ENCODE assay signal across 9 mouse cellular contexts in genomic region chr16:91689791-91690190, GRCm38 (mm10). TPM values are rescaled to one million over a fixed set of nuclear protein-coding genes. Genes with fewer than 3 reads are reported as not detected.
DNase-seq lines count a peak whose midpoint lies in the region; ATAC-seq and TF ChIP-seq lines count a peak whose summit lies in the region.
"Had no signal": no experiment of that assay in that cellular context is flagged by ENCODE, and none has a peak within 500 bp of the region (broad histone marks: within the 10 kb centered on the region; RNA-seq: fewer than 3 reads in every experiment).

No protein-coding gene starts in this region.

- no peaks in the 10 kb centered on the region; the same call in 1 of the 2 replicates for H3K36me3 ChIP-seq in forebrain, embryonic 11.5 days (ENCODE audit: control insufficient read depth, insufficient read depth, low read length)
- peaks cover 20% of the 10 kb centered on the region for H3K36me3 ChIP-seq in forebrain, postnatal 0 days (ENCODE audit: insufficient read depth)
- peaks cover 54% of the 10 kb centered on the region for H3K36me3 ChIP-seq in megakaryocyte, embryonic 14.5 days (replicated peaks; ENCODE audit: low read length)

- no peak for DNase-seq in forebrain, embryonic 11.5 days (ENCODE audit: low spot score)
- no peak for DNase-seq in forebrain, postnatal 0 days
- DNase-seq in induced T-regulatory cell, adult 2 months (ENCODE audit: low read depth), result peak; percentile 30
- DNase-seq in naive thymus-derived CD4-positive, alpha-beta T cell, adult 2 months (ENCODE audit: low read depth), result peak; percentile 37
- DNase-seq in ovary, postnatal 36 days (ENCODE audit: low spot score), result no peak
- DNase-seq in cerebellum, adult 8-10 months, result no peak
- DNase-seq: B cell, adult 2 months had no signal

- 0 out of 2 replicates have a peak, but pooled peaks cover 3% of the 10 kb centered on the region for H3K4me1 ChIP-seq in forebrain, embryonic 11.5 days (replicated peaks; ENCODE audit: control insufficient read depth, insufficient read depth, low read length)
- H3K4me1 ChIP-seq in forebrain, postnatal 0 days (ENCODE audit: insufficient read depth), result no peaks in the 10 kb centered on the region
- peaks cover 37% of the 10 kb centered on the region for H3K4me1 ChIP-seq in megakaryocyte, embryonic 14.5 days

- H3K4me3 ChIP-seq in forebrain, embryonic 11.5 days (ENCODE audit: low read depth, low read length), result no peak overlapping the region
- no peak overlapping the region for H3K4me3 ChIP-seq in forebrain, postnatal 0 days (ENCODE audit: low read depth, low read length)
- H3K4me3 ChIP-seq in megakaryocyte, embryonic 14.5 days (replicated peaks), result peak overlapping the region; percentile 83

- no peaks in the 10 kb centered on the region for H3K9me3 ChIP-seq in forebrain, embryonic 11.5 days (ENCODE audit: control insufficient read depth, low read length)
- H3K9me3 ChIP-seq in forebrain, postnatal 0 days (ENCODE audit: low read length), result no peaks in the 10 kb centered on the region
- no peaks in the 10 kb centered on the region for H3K9me3 ChIP-seq in megakaryocyte, embryonic 14.5 days

- no peaks in the 10 kb centered on the region for H3K27me3 ChIP-seq in forebrain, embryonic 11.5 days (ENCODE audit: control insufficient read depth, insufficient read depth, low read length)
- no peaks in the 10 kb centered on the region for H3K27me3 ChIP-seq in forebrain, postnatal 0 days (ENCODE audit: insufficient read depth, low read length)
- H3K27me3 ChIP-seq in megakaryocyte, embryonic 14.5 days (replicated peaks), result peaks cover 3% of the 10 kb centered on the region

- ATAC-seq in forebrain, embryonic 11.5 days (replicated peaks; ENCODE audit: low FRiP score), result no peak
- no peak for ATAC-seq in forebrain, postnatal 0 days
- no peak for ATAC-seq in megakaryocyte, adult 5-6 weeks (ENCODE audit: poor library complexity, severe bottlenecking)

- WGBS in forebrain, embryonic 11.5 days, result 47% methylated on average over 7 of the region's 7 CpGs
- WGBS in forebrain, postnatal 0 days, result 35% methylated on average over 7 of the region's 7 CpGs

- no peak overlapping the region for H3K27ac ChIP-seq in forebrain, embryonic 11.5 days (ENCODE audit: low read depth, low read length)
- no peak overlapping the region for H3K27ac ChIP-seq in forebrain, postnatal 0 days (ENCODE audit: low read depth, low read length)

- TF ChIP-seq CTCF in forebrain, postnatal 0 days (IDR thresholded peaks at IDR 0.05; ENCODE audit: low read depth), result no peak

- peak overlapping the region; percentile 73; the same call in 1 of the 2 replicates for H3K4me2 ChIP-seq in forebrain, embryonic 11.5 days (ENCODE audit: low read depth, low read length, severe bottlenecking)
- H3K4me2 ChIP-seq in forebrain, postnatal 0 days (ENCODE audit: low read depth), result no peak overlapping the region

- H3K9ac ChIP-seq in forebrain, embryonic 11.5 days (ENCODE audit: low read length), result peak overlapping the region; percentile 3; the same call in 1 of the 2 replicates
- no peak overlapping the region for H3K9ac ChIP-seq in forebrain, postnatal 0 days

RNA-seq across cellular contexts. Expression of gene Donson, which starts 1.2 kb away (rescaled TPM):
- polyA plus RNA-seq in forebrain, embryonic 11.5 days (2014; fragmentation: Nextera tagmentation; extraction: Ambion mirVana), result 42.1 and 42.7 TPM in 2 replicates
- 21.9 and 25.8 TPM in 2 replicates for total RNA-seq in forebrain, postnatal 0 days (2014; rRNA removed)
- polyA plus RNA-seq in forebrain, postnatal 0 days (2015; fragmentation: Nextera tagmentation; extraction: Ambion mirVana), result 9.8 and 12.3 TPM in 2 replicates
- 4.6 and 11.1 TPM in 2 replicates for polyA plus RNA-seq in megakaryocyte, embryonic 14.5 days (2012; ENCODE audit: insufficient read depth, low replicate concordance)
- 17.8 and 32.6 TPM in 2 replicates for total RNA-seq in megakaryocyte, adult 5-6 weeks (2015)
- 23.5 and 50.1 TPM in 2 replicates for total RNA-seq in megakaryocyte, adult 5-6 weeks (2017)

RNA-seq across cellular contexts. Expression of gene Cryzl1, which starts 39.0 kb away (rescaled TPM):
- polyA plus RNA-seq in forebrain, embryonic 11.5 days (2014; fragmentation: Nextera tagmentation; extraction: Ambion mirVana), result 73.6 and 83.6 TPM in 2 replicates
- total RNA-seq in forebrain, postnatal 0 days (2014; rRNA removed), result 62.5 and 69.5 TPM in 2 replicates
- polyA plus RNA-seq in forebrain, postnatal 0 days (2015; fragmentation: Nextera tagmentation; extraction: Ambion mirVana), result 94.8 and 97.1 TPM in 2 replicates
- 9.9 TPM in 1 of 2 replicates, not detected in the other for polyA plus RNA-seq in megakaryocyte, embryonic 14.5 days (2012; ENCODE audit: insufficient read depth, low replicate concordance)
- 61.0 and 73.7 TPM in 2 replicates for total RNA-seq in megakaryocyte, adult 5-6 weeks (2015)
- 66.0 and 69.4 TPM in 2 replicates for total RNA-seq in megakaryocyte, adult 5-6 weeks (2017)

RNA-seq across cellular contexts. Expression of gene Itsn1, which starts 39.3 kb away (rescaled TPM):
- 55.2 and 60.2 TPM in 2 replicates for polyA plus RNA-seq in forebrain, embryonic 11.5 days (2014; fragmentation: Nextera tagmentation; extraction: Ambion mirVana)
- total RNA-seq in forebrain, postnatal 0 days (2014; rRNA removed), result 79.2 and 90.5 TPM in 2 replicates
- 30.1 and 43.5 TPM in 2 replicates for polyA plus RNA-seq in forebrain, postnatal 0 days (2015; fragmentation: Nextera tagmentation; extraction: Ambion mirVana)
- 24.6 and 49.2 TPM in 2 replicates for polyA plus RNA-seq in megakaryocyte, embryonic 14.5 days (2012; ENCODE audit: insufficient read depth, low replicate concordance)
- total RNA-seq in megakaryocyte, adult 5-6 weeks (2015), result 12.0 and 15.6 TPM in 2 replicates
- 12.5 and 24.2 TPM in 2 replicates for total RNA-seq in megakaryocyte, adult 5-6 weeks (2017)

RNA-seq across cellular contexts. Expression of gene Son, which starts 42.5 kb away (rescaled TPM):
- polyA plus RNA-seq in forebrain, embryonic 11.5 days (2014; fragmentation: Nextera tagmentation; extraction: Ambion mirVana), result 140 and 150 TPM in 2 replicates
- total RNA-seq in forebrain, postnatal 0 days (2014; rRNA removed), result 220 and 279 TPM in 2 replicates
- 56.9 and 76.7 TPM in 2 replicates for polyA plus RNA-seq in forebrain, postnatal 0 days (2015; fragmentation: Nextera tagmentation; extraction: Ambion mirVana)
- polyA plus RNA-seq in megakaryocyte, embryonic 14.5 days (2012; ENCODE audit: insufficient read depth, low replicate concordance), result 31.9 and 42.5 TPM in 2 replicates
- 271 and 279 TPM in 2 replicates for total RNA-seq in megakaryocyte, adult 5-6 weeks (2015)
- total RNA-seq in megakaryocyte, adult 5-6 weeks (2017), result 160 and 200 TPM in 2 replicates

RNA-seq across cellular contexts. Expression of gene Gart, which starts 43.0 kb away (rescaled TPM):
- 145 and 150 TPM in 2 replicates for polyA plus RNA-seq in forebrain, embryonic 11.5 days (2014; fragmentation: Nextera tagmentation; extraction: Ambion mirVana)
- 36.7 and 41.8 TPM in 2 replicates for total RNA-seq in forebrain, postnatal 0 days (2014; rRNA removed)
- polyA plus RNA-seq in forebrain, postnatal 0 days (2015; fragmentation: Nextera tagmentation; extraction: Ambion mirVana), result 35.9 and 44.0 TPM in 2 replicates
- polyA plus RNA-seq in megakaryocyte, embryonic 14.5 days (2012; ENCODE audit: insufficient read depth, low replicate concordance), result 26.0 and 173 TPM in 2 replicates
- total RNA-seq in megakaryocyte, adult 5-6 weeks (2015), result 59.0 and 62.7 TPM in 2 replicates
- total RNA-seq in megakaryocyte, adult 5-6 weeks (2017), result 98.1 and 115 TPM in 2 replicates

Comparison
In these comparisons a context has a peak if more than half of its experiments do, and no peak if none do; other contexts are left out.
1. DNase-seq: peak in induced T-regulatory cell, adult 2 months (single experiment) and naive thymus-derived CD4-positive, alpha-beta T cell, adult 2 months (single experiment); none in forebrain, embryonic 11.5 days (single experiment), forebrain, postnatal 0 days (single experiment), ovary, postnatal 36 days (single experiment) and cerebellum, adult 8-10 months (single experiment).